Mouse (Mus musculus): ENCODE results near the gene Gadd45b.

- TF ChIP-seq GATA1 (IDR thresholded peaks at IDR 0.05; ENCODE audit: borderline replicate concordance, low read length) (no peak), FLI1 (IDR thresholded peaks at IDR 0.05; ENCODE audit: low read length) (no peak)
Observed at GRCm38 (mm10) chr10:80880901-80881300, 49.0 kb upstream of the Gadd45b start.
